Comparison of ENCODE assay signal across 18 mouse cellular contexts in genomic region chr12:9744709-9745395, GRCm38 (mm10).
DNase-seq lines count a peak whose midpoint lies in the region; ATAC-seq and TF ChIP-seq lines count a peak whose summit lies in the region.
"Had no signal": no experiment of that assay in that cellular context is flagged by ENCODE, and none has a peak within 500 bp of the region (broad histone marks: within the 10 kb centered on the region; RNA-seq: fewer than 3 reads in every experiment).

No protein-coding gene starts in this region.

- ATAC-seq in heart, embryonic 15.5 days (replicated peaks; ENCODE audit: insufficient number of reproducible peaks, insufficient read depth, low FRiP score, low read depth): peak; percentile 55; the same call in 1 of the 2 replicates
- ATAC-seq in liver, embryonic 11.5 days (replicated peaks; ENCODE audit: low FRiP score): no peak

- TF ChIP-seq CTCF in liver, adult 2 months (IDR thresholded peaks at IDR 0.05; ENCODE audit: low read depth, low read length): no peak

- H3K36me3 ChIP-seq in heart, embryonic 15.5 days: no peaks in the 10 kb centered on the region
- no peaks in the 10 kb centered on the region for H3K36me3 ChIP-seq in liver, adult 2 months (ENCODE audit: control insufficient read depth, insufficient read depth, low read length)
- H3K36me3 ChIP-seq in liver, embryonic 11.5 days (ENCODE audit: control insufficient read depth, insufficient read depth, low read length): no peaks in the 10 kb centered on the region
- H3K36me3 ChIP-seq: embryonic facial prominence, embryonic 15.5 days; liver, embryonic 13.5 days; midbrain, embryonic 10.5 days had no signal

- intact Hi-C loops in heart, postnatal 10 days (cut with DNase I): no loop called here

- 48% methylated on average over 6 of the region's 6 CpGs for WGBS in heart, embryonic 15.5 days
- 62% methylated on average over 6 of the region's 6 CpGs for WGBS in liver, adult 2 months
- WGBS in liver, embryonic 11.5 days: 74% methylated on average over 6 of the region's 6 CpGs

- peaks cover 5% of the 10 kb centered on the region; the same call in 1 of the 2 replicates for H3K4me1 ChIP-seq in heart, embryonic 15.5 days (replicated peaks)
- no peaks in the 10 kb centered on the region for H3K4me1 ChIP-seq in liver, adult 2 months (ENCODE audit: control insufficient read depth, insufficient read depth, low read length)
- no peaks in the 10 kb centered on the region for H3K4me1 ChIP-seq in liver, embryonic 11.5 days (replicated peaks; ENCODE audit: control insufficient read depth, insufficient read depth, low read length)
- H3K4me1 ChIP-seq: embryonic facial prominence, embryonic 15.5 days; liver, embryonic 13.5 days; midbrain, embryonic 10.5 days had no signal

- no peak overlapping the region for H3K4me2 ChIP-seq in heart, embryonic 15.5 days
- H3K4me2 ChIP-seq in liver, embryonic 11.5 days: no peak overlapping the region
- H3K4me2 ChIP-seq: embryonic facial prominence, embryonic 15.5 days; liver, embryonic 13.5 days had no signal

- H3K79me2 ChIP-seq in liver, adult 2 months (ENCODE audit: control insufficient read depth, insufficient read depth, low read length): no peaks in the 10 kb centered on the region

- DNase-seq in heart, postnatal 10 days: no peak
- DNase-seq in liver, adult 2 months (ENCODE audit: extremely low read depth, low read depth, low spot score): peak; percentile 7
- DNase-seq in liver, embryonic 11.5 days (ENCODE audit: low spot score): no peak
- peak; percentile 41 for DNase-seq in adipocyte (ENCODE audit: low spot score)
- DNase-seq in lung, postnatal 14 days: peak; percentile 16
- DNase-seq in adrenal gland, postnatal 14 days: no peak
- DNase-seq in ovary, postnatal 14 days (ENCODE audit: low spot score): no peak
- DNase-seq: adrenal gland, postnatal 10 days; cerebellum, adult 11-12 months; cerebellum, postnatal 14 days; heart, adult 18-20 months; kidney, adult 18-20 months; liver, embryonic 13.5 days; thymus, postnatal 14 days had no signal

- no peak for TF ChIP-seq POLR2A in liver, adult 2 months (IDR thresholded peaks at IDR 0.05; ENCODE audit: extremely low read depth, insufficient read depth, low read length)

- no peaks in the 10 kb centered on the region for H3K27me3 ChIP-seq in heart, embryonic 15.5 days
- no peaks in the 10 kb centered on the region for H3K27me3 ChIP-seq in liver, adult 2 months (ENCODE audit: control insufficient read depth, insufficient read depth, low read length)
- no peaks in the 10 kb centered on the region for H3K27me3 ChIP-seq in liver, embryonic 11.5 days (replicated peaks; ENCODE audit: control insufficient read depth, insufficient read depth, low read length)
- H3K27me3 ChIP-seq: embryonic facial prominence, embryonic 15.5 days; liver, embryonic 13.5 days had no signal

- H3K9me3 ChIP-seq in heart, embryonic 15.5 days (replicated peaks): no peaks in the 10 kb centered on the region
- H3K9me3 ChIP-seq in liver, embryonic 11.5 days (ENCODE audit: control insufficient read depth, low read length): no peaks in the 10 kb centered on the region
- H3K9me3 ChIP-seq: embryonic facial prominence, embryonic 15.5 days; liver, embryonic 13.5 days; midbrain, embryonic 10.5 days had no signal

- no peak overlapping the region for H3K27ac ChIP-seq in heart, embryonic 15.5 days
- H3K27ac ChIP-seq in liver, adult 2 months (replicated peaks; ENCODE audit: insufficient read depth, low read depth, low read length): no peak overlapping the region
- H3K27ac ChIP-seq in liver, embryonic 11.5 days (ENCODE audit: low read depth, low read length): no peak overlapping the region
- H3K27ac ChIP-seq: embryonic facial prominence, embryonic 15.5 days; liver, embryonic 13.5 days; macrophage; midbrain, embryonic 10.5 days had no signal

- no peak overlapping the region for H3K4me3 ChIP-seq in heart, embryonic 15.5 days
- no peak overlapping the region for H3K4me3 ChIP-seq in liver, adult 2 months (ENCODE audit: insufficient read depth, low read depth, low read length)
- no peak overlapping the region for H3K4me3 ChIP-seq in liver, embryonic 11.5 days (ENCODE audit: low read depth, low read length)
- H3K4me3 ChIP-seq: embryonic facial prominence, embryonic 15.5 days; liver, embryonic 13.5 days; midbrain, embryonic 10.5 days had no signal

- H3K9ac ChIP-seq in heart, embryonic 15.5 days: no peak overlapping the region
- H3K9ac ChIP-seq in liver, adult 2 months (ENCODE audit: low read depth, low read length): no peak overlapping the region
- H3K9ac ChIP-seq in liver, embryonic 11.5 days (ENCODE audit: low read depth, low read length): no peak overlapping the region
- H3K9ac ChIP-seq: embryonic facial prominence, embryonic 15.5 days; liver, embryonic 13.5 days had no signal

Comparison
In these comparisons a context has a peak if more than half of its experiments do, and no peak if none do; other contexts are left out.
1. DNase-seq: peak in liver, adult 2 months (single experiment), adipocyte (single experiment) and lung, postnatal 14 days (single experiment); none in heart, postnatal 10 days (0 of 2), liver, embryonic 11.5 days (single experiment), adrenal gland, postnatal 14 days (single experiment) and ovary, postnatal 14 days (single experiment).